Mouse (Mus musculus) liver (tissue): ENCODE measurements around the gene Taf5.

ENCODE experiments used
- DNase-seq: peaks from one replicate; pipeline ENCODE4 v3.0.0-alpha.2; 2020; ENCODE audit warnings: mixed read lengths

Gene Taf5

GRCm38 (mm10) chr19:47067924-47068611 is 522 bp downstream of the Taf5 start:
- peak; percentile 93 for DNase-seq

- DNase-seq, result no peak
Observed at GRCm38 (mm10) chr19:47088226-47088625, 20.7 kb downstream of the Taf5 start.

- peak; percentile 16 for DNase-seq
Observed at GRCm38 (mm10) chr19:47089718-47090525, 22.4 kb downstream of the Taf5 start.

- peak; percentile 93 for DNase-seq
Observed at GRCm38 (mm10) chr19:47090550-47091156, 23.1 kb downstream of the Taf5 start, which contains the start of the genes Usmg5 and Pdcd11. Gene Usmg5 (minus strand): TSS chr19:47090647. Gene Pdcd11 (plus strand): TSS chr19:47090768.

- no peak for DNase-seq
Observed at GRCm38 (mm10) chr19:47101080-47101479, 33.5 kb downstream of the Taf5 start.

GRCm38 (mm10) chr19:47104641-47105271 is 37.2 kb downstream of the Taf5 start:
- DNase-seq, result no peak

GRCm38 (mm10) chr19:47118634-47119033 is 51.1 kb downstream of the Taf5 start:
- DNase-seq, result no peak

GRCm38 (mm10) chr19:47121054-47121453 is 53.5 kb downstream of the Taf5 start:
- no peak for DNase-seq

GRCm38 (mm10) chr19:47122802-47123201 is 55.3 kb downstream of the Taf5 start:
- peak; percentile 60 for DNase-seq

GRCm38 (mm10) chr19:47128164-47128563 is 60.6 kb downstream of the Taf5 start:
- DNase-seq, result no peak

- no peak for DNase-seq
Observed at GRCm38 (mm10) chr19:47128835-47129234, 61.3 kb downstream of the Taf5 start.

- no peak for DNase-seq
Observed at GRCm38 (mm10) chr19:47130551-47131125, 63.1 kb downstream of the Taf5 start.
